Mouse (Mus musculus) ovary, postnatal 10 days (tissue): ENCODE measurements at regions not wholly inside any gene's neighbourhood (a gene's known extent, or its start where the extent isn't known, plus 50 kb on each side); places are given as distances from the start of the nearest gene placed in this dataset.

ENCODE experiments used
- DNase-seq: peaks from one replicate; pipeline ENCODE4 v3.0.0; 2022; ENCODE audit warnings: low spot score

- DNase-seq, result no peak
Measured at GRCm38 (mm10) chr5:64498431-64498830, 304.8 kb upstream of the Klf3 start.

GRCm38 (mm10) chr5:64499131-64499530 is 304.1 kb upstream of the Klf3 start:
- no peak for DNase-seq

- no peak for DNase-seq
Measured at GRCm38 (mm10) chr5:64500413-64500812, 302.8 kb upstream of the Klf3 start.

GRCm38 (mm10) chr5:64500866-64501265 is 302.3 kb upstream of the Klf3 start:
- no peak for DNase-seq

- DNase-seq, result no peak
Measured at GRCm38 (mm10) chr5:64501746-64502145, 301.4 kb upstream of the Klf3 start.

GRCm38 (mm10) chr5:64503514-64503913 is 299.7 kb upstream of the Klf3 start:
- no peak for DNase-seq

- no peak for DNase-seq
Measured at GRCm38 (mm10) chr5:64504507-64504906, 298.7 kb upstream of the Klf3 start.

- no peak for DNase-seq
Measured at GRCm38 (mm10) chr5:64505227-64505834, 297.9 kb upstream of the Klf3 start.

GRCm38 (mm10) chr5:64505835-64506600 is 297.2 kb upstream of the Klf3 start:
- peak; percentile 87 for DNase-seq

- no peak for DNase-seq
Measured at GRCm38 (mm10) chr5:64508565-64508964, 294.6 kb upstream of the Klf3 start.

GRCm38 (mm10) chr5:64513155-64513945 is 289.8 kb upstream of the Klf3 start:
- no peak for DNase-seq

GRCm38 (mm10) chr5:64516115-64516665 is 287.0 kb upstream of the Klf3 start:
- DNase-seq, result no peak

- no peak for DNase-seq
Measured at GRCm38 (mm10) chr5:64517241-64517640, 285.9 kb upstream of the Klf3 start.

GRCm38 (mm10) chr5:64517835-64518234 is 285.4 kb upstream of the Klf3 start:
- DNase-seq, result no peak

- DNase-seq, result no peak
Measured at GRCm38 (mm10) chr5:64519036-64519435, 284.2 kb upstream of the Klf3 start.

GRCm38 (mm10) chr5:64519731-64520130 is 283.5 kb upstream of the Klf3 start:
- DNase-seq, result no peak

- DNase-seq, result no peak
Measured at GRCm38 (mm10) chr5:64521401-64521800, 281.8 kb upstream of the Klf3 start.

GRCm38 (mm10) chr5:64521969-64522368 is 281.2 kb upstream of the Klf3 start:
- no peak for DNase-seq

- no peak for DNase-seq
Measured at GRCm38 (mm10) chr5:64526521-64526920, 276.7 kb upstream of the Klf3 start.

- DNase-seq, result no peak
Measured at GRCm38 (mm10) chr5:64527962-64528361, 275.2 kb upstream of the Klf3 start.

GRCm38 (mm10) chr5:64534371-64534770 is 268.8 kb upstream of the Klf3 start:
- DNase-seq, result no peak

- DNase-seq, result no peak
Measured at GRCm38 (mm10) chr5:64534947-64535346, 268.2 kb upstream of the Klf3 start.

GRCm38 (mm10) chr5:64535546-64535945 is 267.6 kb upstream of the Klf3 start:
- no peak for DNase-seq
